Mouse (Mus musculus) stomach, embryonic 16.5 days (tissue): Measurements from ENCODE around the gene Zik1. TPM values are rescaled to one million over a fixed set of nuclear protein-coding genes. Genes with fewer than 3 reads are reported as not detected.

Source experiments
- ATAC-seq: fragments of 200-750 bp; cut with Nextera tagmentation; 2 replicates; pipeline ENCODE4 v1.8.0; 2017; ENCODE audit warnings: moderate number of reproducible peaks, moderate TSS enrichment; ENCODE audit not compliant: insufficient read depth, low FRiP score
- H3K27ac ChIP-seq: fragments of 300-500 bp; sonication (generic); 2 replicates; pipeline ENCODE4 v1.5.1; 2014; ENCODE audit warnings: low read length
- H3K27me3 ChIP-seq: fragments of 300-500 bp; sonication (generic); 2 replicates; pipeline ENCODE4 v1.6.1; 2014; ENCODE audit warnings: low read length, control low read depth, mixed read lengths; ENCODE audit not compliant: control insufficient read depth, insufficient read depth
- H3K36me3 ChIP-seq: fragments of 300-500 bp; sonication (generic); 2 replicates; pipeline ENCODE4 v1.6.1; 2014; ENCODE audit warnings: low read length; ENCODE audit not compliant: control insufficient read depth, insufficient read depth
- H3K4me1 ChIP-seq: fragments of 300-500 bp; sonication (generic); 2 replicates; pipeline ENCODE4 v1.6.1; 2014; ENCODE audit warnings: low read length, control low read depth, mixed read lengths; ENCODE audit not compliant: control insufficient read depth, insufficient read depth
- H3K4me2 ChIP-seq: fragments of 300-500 bp; sonication (generic); 2 replicates; pipeline ENCODE4 v1.6.1; 2014; ENCODE audit warnings: low read depth, low read length, mixed read lengths
- H3K4me3 ChIP-seq: fragments of 300-500 bp; sonication (generic); replicated peaks from 2 replicates; pipeline ENCODE4 v1.5.1; 2014; ENCODE audit warnings: mild to moderate bottlenecking, low read length
- H3K9ac ChIP-seq: fragments of 300-500 bp; sonication (generic); 2 replicates; pipeline ENCODE4 v1.6.1; 2014; ENCODE audit warnings: low read length
- H3K9me3 ChIP-seq: fragments of 300-500 bp; sonication (generic); replicated peaks from 2 replicates; pipeline ENCODE4 v1.6.1; 2016; ENCODE audit warnings: low read length, control low read depth; ENCODE audit not compliant: control insufficient read depth
- WGBS: fragments of 180-500 bp; shearing (Covaris S2); extraction: QIAGEN DNeasy Blood & Tissue Kit; methylation state at CpG from one replicate; pipeline ENCODE4 v1.1.7; 2014; 5-methylcytosine and 5-hydroxymethylcytosine counted together
- polyA plus RNA-seq: library from polyadenylated mRNA; unstranded; fragments of >200 nt; fragmentation: Nextera tagmentation; extraction: Ambion mirVana; gene quantifications from 2 replicates; pipeline ENCODE4 v1.2.1, GENCODE M21; 2015

Zik1 gene
- polyA plus RNA-seq = 7.7 and 7.9 TPM in 2 replicates

DNA sequence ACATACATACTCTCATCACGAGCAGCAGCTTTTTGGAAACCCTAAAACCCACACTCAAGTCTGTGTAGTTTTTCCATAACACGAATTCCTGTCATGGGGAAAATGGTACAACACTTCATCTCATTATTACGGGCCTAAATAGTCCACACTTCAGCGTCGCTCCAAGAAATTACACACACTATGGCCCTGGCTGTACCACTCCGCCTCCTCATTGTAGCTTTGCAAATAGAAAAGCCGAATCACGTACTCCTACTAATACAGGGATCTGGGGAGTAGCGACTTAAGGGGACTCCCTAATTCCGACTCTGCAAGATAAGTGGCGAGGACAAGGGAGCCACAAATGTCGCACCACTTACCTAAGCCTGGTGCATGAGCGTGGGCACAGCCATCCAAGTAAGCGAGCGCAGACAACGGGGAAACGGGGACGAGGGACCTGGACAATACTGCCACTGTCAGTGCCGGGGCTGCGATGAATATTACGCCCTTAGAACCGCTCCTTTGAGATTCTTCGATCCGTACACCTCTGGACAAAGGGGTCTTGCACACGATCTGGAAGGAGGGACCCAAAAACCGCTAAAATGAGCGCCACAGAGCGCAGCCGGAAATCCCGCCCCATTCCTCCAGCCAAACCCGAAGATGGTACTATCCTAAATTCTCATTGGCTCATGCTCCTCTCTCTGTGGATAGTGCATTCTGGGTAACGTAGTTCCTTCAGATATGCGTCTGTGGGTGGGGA lies at the start of gene Zik1:
TSS of gene Zik1 (minus strand) at position 609 of the 736 bp plus-strand sequence.
- Histone ChIP-seq H3K36me3 (peaks cover 7% of the 10 kb centered on the region; the same call in 1 of the 2 replicates), H3K9me3 (no peaks in the 10 kb centered on the region), H3K4me3 (peak within 1 kb of the TSS; percentile 65), H3K9ac (peak within 1 kb of the TSS; percentile 71), H3K27me3 (no peaks in the 10 kb centered on the region), H3K4me2 (peak within 1 kb of the TSS; percentile 50), H3K27ac (no peak within 1 kb of the TSS), H3K4me1 (peaks cover 10% of the 10 kb centered on the region; the same call in 1 of the 2 replicates)
- ATAC-seq = peak; percentile 98
- WGBS = 2% methylated on average over 33 of the region's 33 CpGs

DNA sequence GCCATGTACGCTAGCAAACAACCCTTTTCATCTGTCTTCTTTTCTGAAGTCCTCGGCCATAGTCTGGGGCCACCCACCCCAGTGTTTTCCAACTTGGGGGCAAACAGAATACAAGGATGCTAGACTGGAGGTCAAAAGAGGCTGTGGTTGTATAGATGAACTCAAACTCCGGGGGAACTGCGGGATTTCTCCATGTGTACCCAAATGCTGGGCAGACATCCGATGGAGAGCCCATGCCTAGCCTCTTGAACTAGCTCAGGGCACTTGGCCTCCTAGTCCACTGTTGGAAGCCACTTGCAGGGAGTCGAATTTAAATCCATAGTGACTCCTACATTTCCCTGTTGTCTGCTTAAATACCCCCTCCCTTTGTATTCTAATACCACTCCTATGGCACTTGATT lies 384 bp upstream of the Zik1 start:
- ATAC-seq = peak; percentile 24; the same call in 1 of the 2 replicates
- H3K36me3 ChIP-seq = 0 out of 2 replicates have a peak, but pooled peaks cover 2% of the 10 kb centered on the region
- no peaks in the 10 kb centered on the region for H3K27me3 ChIP-seq
- H3K4me2 ChIP-seq = peak overlapping the region; percentile 45
- no peaks in the 10 kb centered on the region for H3K9me3 ChIP-seq
- no peak overlapping the region for H3K9ac ChIP-seq
- no peak overlapping the region for H3K27ac ChIP-seq
- peaks cover 10% of the 10 kb centered on the region; the same call in 1 of the 2 replicates for H3K4me1 ChIP-seq
- H3K4me3 ChIP-seq = peak overlapping the region; percentile 65
- 37% methylated on average over 6 of the region's 6 CpGs for WGBS

DNA sequence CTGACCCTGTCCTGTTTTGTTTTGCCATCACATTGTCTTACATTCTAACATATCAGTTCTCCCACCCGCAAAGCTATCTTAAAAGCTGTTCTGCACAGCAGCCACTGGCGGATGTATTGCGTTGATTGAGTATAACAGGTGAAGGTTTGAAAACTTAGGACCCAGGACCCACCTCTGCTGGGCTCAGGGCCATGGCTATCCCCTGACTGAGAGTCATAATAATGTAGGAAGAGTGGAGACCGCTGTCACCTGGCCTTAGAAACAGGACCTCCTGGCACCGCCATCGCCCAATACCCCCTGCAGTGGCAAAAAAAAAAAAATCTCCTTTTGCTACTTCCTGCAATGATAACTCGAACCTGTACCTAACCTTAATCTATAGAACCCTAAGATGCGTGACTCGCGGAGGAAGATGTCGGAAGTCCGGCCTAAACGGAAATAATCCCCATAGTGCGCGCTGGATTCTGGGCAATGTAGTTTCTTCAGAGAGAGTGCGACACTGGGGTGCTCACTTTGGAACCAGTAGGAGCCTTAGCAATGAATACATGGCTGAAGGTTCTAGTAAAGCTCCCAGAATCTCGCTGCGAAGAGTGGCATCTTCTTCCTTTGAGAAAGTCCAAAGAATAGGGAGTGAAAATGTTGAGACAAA lies 14.5 kb downstream of the Zik1 start:
- WGBS = 65% methylated on average over 18 of the region's 18 CpGs
- Histone ChIP-seq H3K4me3 (no peak overlapping the region; the same call in 1 of the 2 replicates), H3K9ac (no peak overlapping the region), H3K27me3 (no peaks in the 10 kb centered on the region), H3K4me2 (0 out of 2 replicates have a peak overlapping the region, but pooled peaks have one; percentile 9), H3K36me3 (no peaks in the 10 kb centered on the region), H3K9me3 (no peaks in the 10 kb centered on the region), H3K4me1 (no peaks in the 10 kb centered on the region), H3K27ac (no peak overlapping the region)
- ATAC-seq = no peak

DNA sequence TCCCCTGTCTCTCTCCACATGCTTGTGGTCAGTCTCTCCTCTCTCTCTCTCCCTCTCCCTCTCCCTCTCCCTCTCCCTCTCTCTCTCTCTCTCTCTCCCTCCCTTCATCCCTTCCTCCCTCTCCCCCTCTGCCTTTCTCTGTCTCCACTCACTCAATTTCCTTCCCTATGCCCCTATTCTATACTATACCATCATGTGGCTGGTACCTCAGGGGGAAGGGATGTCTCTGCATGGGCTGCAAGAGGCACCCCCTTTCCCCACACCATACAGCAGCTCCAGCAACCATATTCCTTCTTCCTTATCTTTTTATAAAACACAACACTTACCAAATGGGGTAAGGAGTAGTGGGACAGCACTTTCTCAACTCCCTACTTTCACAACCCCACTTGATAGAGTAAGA lies 15.4 kb downstream of the Zik1 start:
- H3K9me3 ChIP-seq = no peaks in the 10 kb centered on the region
- H3K27me3 ChIP-seq = no peaks in the 10 kb centered on the region
- H3K36me3 ChIP-seq = no peaks in the 10 kb centered on the region
- H3K9ac ChIP-seq = no peak overlapping the region
- H3K4me3 ChIP-seq = no peak overlapping the region
- no peaks in the 10 kb centered on the region for H3K4me1 ChIP-seq
- H3K4me2 ChIP-seq = no peak overlapping the region
- no peak overlapping the region for H3K27ac ChIP-seq
- ATAC-seq = no peak

DNA sequence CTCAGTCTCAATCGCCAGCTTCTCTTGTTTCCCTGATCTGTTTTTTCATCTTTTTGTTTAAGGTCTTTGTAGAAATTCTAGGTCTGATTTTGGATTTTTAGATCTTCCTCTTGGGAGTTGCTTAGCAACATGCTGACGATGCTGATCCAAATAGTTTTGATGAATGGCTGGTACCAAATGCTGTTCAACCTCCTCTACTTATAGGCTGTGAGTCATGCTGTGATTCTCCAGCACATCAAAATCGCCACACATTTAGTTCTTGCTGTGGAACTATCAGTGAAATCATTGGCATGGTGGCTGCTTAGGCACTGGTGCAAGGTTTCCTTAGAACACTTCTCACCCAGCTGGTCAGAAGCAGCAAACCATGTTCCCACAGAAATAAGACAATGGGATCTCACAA lies 37.0 kb downstream of the Zik1 start:
- Histone ChIP-seq H3K4me3 (no peak overlapping the region), H3K4me2 (no peak overlapping the region), H3K36me3 (no peaks in the 10 kb centered on the region), H3K9ac (no peak overlapping the region), H3K4me1 (no peaks in the 10 kb centered on the region), H3K27ac (no peak overlapping the region), H3K9me3 (no peaks in the 10 kb centered on the region), H3K27me3 (no peaks in the 10 kb centered on the region)
- ATAC-seq = no peak
- WGBS = 70% methylated on average over 3 of the region's 3 CpGs

DNA sequence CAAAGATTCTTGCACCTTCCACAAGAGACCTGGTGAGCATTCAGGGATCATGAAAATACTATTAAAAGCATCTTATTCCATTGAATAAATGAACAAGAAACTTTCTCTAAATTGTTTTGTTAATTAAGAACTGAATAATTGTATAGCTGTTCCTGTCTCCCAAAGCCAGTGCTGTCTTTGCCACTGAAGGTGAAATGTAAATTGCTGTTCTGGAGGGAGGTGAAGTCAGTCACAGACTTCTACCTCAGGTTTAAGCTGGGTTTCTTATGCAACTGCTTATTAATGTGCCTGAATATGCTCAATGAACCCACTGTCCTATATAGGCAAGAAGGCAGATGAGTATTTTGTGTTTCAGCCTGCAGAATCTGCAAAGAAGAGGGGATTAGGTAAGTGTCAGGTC lies 52.2 kb downstream of the Zik1 start, which contains the start of gene Vmn1r67:
TSS of gene Vmn1r67 (plus strand) at position 301 of the 400 bp plus-strand sequence.
- Histone ChIP-seq H3K36me3 (no peaks in the 10 kb centered on the region), H3K4me1 (no peaks in the 10 kb centered on the region), H3K9ac (no peak within 1 kb of the TSS), H3K27me3 (no peaks in the 10 kb centered on the region), H3K9me3 (no peaks in the 10 kb centered on the region), H3K4me3 (no peak within 1 kb of the TSS), H3K27ac (no peak within 1 kb of the TSS), H3K4me2 (no peak within 1 kb of the TSS)
- no peak for ATAC-seq

Other genes with a start within 250 kb of the Zik1 start
- gene Vmn1r66, start 217.4 kb downstream of the Zik1 start, polyA plus RNA-seq = not detected in 2 replicates
- not detected in 2 replicates for gene Vmn1r67, start 52.1 kb downstream of the Zik1 start, polyA plus RNA-seq
- not detected in 2 replicates for gene Vmn1r68, start 63.1 kb upstream of the Zik1 start, polyA plus RNA-seq
- not detected in 2 replicates for gene Vmn1r69, start 118.3 kb upstream of the Zik1 start, polyA plus RNA-seq
- not detected in 2 replicates for gene Vmn1r70, start 136.1 kb upstream of the Zik1 start, polyA plus RNA-seq
- not detected in 2 replicates for gene Nlrp4b, start 192.4 kb upstream of the Zik1 start, polyA plus RNA-seq